In genomic region chr7:34390111-34390833, GRCm38 (mm10) we compare ENCODE assay signal across 8 mouse cellular contexts. TPM values are rescaled to one million over a fixed set of nuclear protein-coding genes. Genes with fewer than 3 reads are reported as not detected.
DNase-seq lines count a peak whose midpoint lies in the region; ATAC-seq and TF ChIP-seq lines count a peak whose summit lies in the region.

No protein-coding gene starts in this region.

- peak; percentile 45 for DNase-seq in kidney, adult 9 months
- no peak for DNase-seq in kidney, postnatal 4 days
- DNase-seq in forebrain, postnatal 0 days = no peak
- DNase-seq in kidney, postnatal 0 days (ENCODE audit: low spot score) = peak; percentile 59
- DNase-seq in T-cell, adult 2 months (ENCODE audit: low spot score) = no peak
- DNase-seq in adrenal gland, adult 2 months = no peak

- H3K4me3 ChIP-seq in bone marrow macrophage, adult 2 months (ENCODE audit: insufficient read depth, low read length) = peak overlapping the region; percentile 85
- peak overlapping the region; percentile 89 for H3K4me3 ChIP-seq in forebrain, postnatal 0 days (ENCODE audit: low read depth, low read length)
- peak overlapping the region; percentile 98 for H3K4me3 ChIP-seq in kidney, postnatal 0 days (replicated peaks; ENCODE audit: low read depth, low read length)
- peak overlapping the region; percentile 98 for H3K4me3 ChIP-seq in neural tube, embryonic 14.5 days (ENCODE audit: low read depth, low read length)

- no peaks in the 10 kb centered on the region for H3K27me3 ChIP-seq in forebrain, postnatal 0 days (ENCODE audit: insufficient read depth, low read length)
- H3K27me3 ChIP-seq in kidney, postnatal 0 days (ENCODE audit: insufficient read depth, low read length) = no peaks in the 10 kb centered on the region
- H3K27me3 ChIP-seq in neural tube, embryonic 14.5 days (ENCODE audit: control insufficient read depth, insufficient read depth, low read length) = no peaks in the 10 kb centered on the region

- H3K4me2 ChIP-seq in forebrain, postnatal 0 days (ENCODE audit: low read depth) = peak overlapping the region; percentile 86
- peak overlapping the region; percentile 85 for H3K4me2 ChIP-seq in kidney, postnatal 0 days (ENCODE audit: low read length)
- H3K4me2 ChIP-seq in neural tube, embryonic 14.5 days (ENCODE audit: low read depth, low read length) = peak overlapping the region; percentile 89

- H3K27ac ChIP-seq in bone marrow macrophage, adult 2 months (ENCODE audit: insufficient read depth, low read depth, low read length) = peak overlapping the region; percentile 89
- H3K27ac ChIP-seq in forebrain, postnatal 0 days (ENCODE audit: low read depth, low read length) = peak overlapping the region; percentile 98
- H3K27ac ChIP-seq in kidney, postnatal 0 days = peak overlapping the region; percentile 98
- H3K27ac ChIP-seq in neural tube, embryonic 14.5 days (ENCODE audit: low read depth, low read length) = peak overlapping the region; percentile 98

- peak overlapping the region; percentile 97 for H3K9ac ChIP-seq in forebrain, postnatal 0 days
- peak overlapping the region; percentile 98 for H3K9ac ChIP-seq in kidney, postnatal 0 days (ENCODE audit: low read depth, low read length)
- H3K9ac ChIP-seq in neural tube, embryonic 14.5 days (replicated peaks; ENCODE audit: low read depth, low read length) = peak overlapping the region; percentile 95

- TF ChIP-seq CTCF in bone marrow macrophage, adult 2 months (IDR thresholded peaks at IDR 0.05; ENCODE audit: low read depth, low read length) = no peak
- no peak for TF ChIP-seq CTCF in forebrain, postnatal 0 days (IDR thresholded peaks at IDR 0.05; ENCODE audit: low read depth)
- no peak for TF ChIP-seq CTCF in kidney, postnatal 0 days (IDR thresholded peaks at IDR 0.05; ENCODE audit: low read depth)

- peaks cover 22% of the 10 kb centered on the region for H3K4me1 ChIP-seq in bone marrow macrophage, adult 2 months (ENCODE audit: control insufficient read depth, insufficient read depth, low read length)
- peaks cover 28% of the 10 kb centered on the region for H3K4me1 ChIP-seq in forebrain, postnatal 0 days (ENCODE audit: insufficient read depth)
- 0 out of 2 replicates have a peak, but pooled peaks cover 12% of the 10 kb centered on the region for H3K4me1 ChIP-seq in kidney, postnatal 0 days (replicated peaks; ENCODE audit: insufficient read depth, low read length)
- H3K4me1 ChIP-seq in neural tube, embryonic 14.5 days (ENCODE audit: control insufficient read depth, insufficient read depth, low read length) = peaks cover 26% of the 10 kb centered on the region

- 11% methylated on average over 18 of the region's 18 CpGs for WGBS in forebrain, postnatal 0 days
- WGBS in kidney, postnatal 0 days = 5% methylated on average over 18 of the region's 18 CpGs
- 11% methylated on average over 18 of the region's 18 CpGs for WGBS in neural tube, embryonic 14.5 days

- no peaks in the 10 kb centered on the region for H3K36me3 ChIP-seq in forebrain, postnatal 0 days (ENCODE audit: insufficient read depth)
- no peaks in the 10 kb centered on the region for H3K36me3 ChIP-seq in kidney, postnatal 0 days (ENCODE audit: insufficient read depth, low read length)
- H3K36me3 ChIP-seq in neural tube, embryonic 14.5 days (ENCODE audit: control insufficient read depth, insufficient read depth, low read length) = no peaks in the 10 kb centered on the region

- ATAC-seq in forebrain, postnatal 0 days = no peak
- ATAC-seq in kidney, postnatal 0 days (replicated peaks; ENCODE audit: low FRiP score, low read depth) = no peak
- no peak for ATAC-seq in neural tube, embryonic 14.5 days (ENCODE audit: low read depth)

- TF ChIP-seq POLR2A in bone marrow macrophage, adult 2 months (IDR thresholded peaks at IDR 0.05; ENCODE audit: borderline replicate concordance, low read depth, low read length) = no peak

- H3K9me3 ChIP-seq in forebrain, postnatal 0 days (ENCODE audit: low read length) = no peaks in the 10 kb centered on the region
- no peaks in the 10 kb centered on the region for H3K9me3 ChIP-seq in kidney, postnatal 0 days (replicated peaks; ENCODE audit: low read length)
- no peaks in the 10 kb centered on the region for H3K9me3 ChIP-seq in neural tube, embryonic 14.5 days (ENCODE audit: control insufficient read depth, low read length)

RNA-seq across cellular contexts. Expression of gene Lsm14a, which starts 2.8 kb away (rescaled TPM):
- polyA plus RNA-seq in bone marrow macrophage, adult 2 months (2012; ENCODE audit: insufficient read depth, insufficient read length, missing spikeins) = 78.6 and 108 TPM in 2 replicates
- 38.5 and 42.1 TPM in 2 replicates for total RNA-seq in forebrain, postnatal 0 days (2014; rRNA removed)
- 32.9 and 45.8 TPM in 2 replicates for polyA plus RNA-seq in forebrain, postnatal 0 days (2015; fragmentation: Nextera tagmentation; extraction: Ambion mirVana)
- 78.7 and 82.0 TPM in 2 replicates for polyA plus RNA-seq in kidney, postnatal 0 days (2015; fragmentation: Nextera tagmentation; extraction: Ambion mirVana)
- polyA plus RNA-seq in neural tube, embryonic 14.5 days (2014; fragmentation: Nextera tagmentation; extraction: Ambion mirVana) = 32.9 and 38.4 TPM in 2 replicates
- 100 to 1,000 TPM; 104 to 134 TPM for total RNA-seq in adrenal gland, adult 2 months (2021)
- 17.9 and 23.5 TPM in 2 replicates for polyA plus RNA-seq in adrenal gland, adult 2 months (2012; rRNA removed)

Comparison
In these comparisons a context has a peak if more than half of its experiments do, and no peak if none do; other contexts are left out.
1. DNase-seq: peak in kidney, adult 9 months (single experiment) and kidney, postnatal 0 days (single experiment); none in kidney, postnatal 4 days (0 of 2), forebrain, postnatal 0 days (single experiment), T-cell, adult 2 months (single experiment) and adrenal gland, adult 2 months (single experiment).
2. Peak in every context shown above with its lines, with median percentiles within 50 percentile points of each other: H3K27ac ChIP-seq, H3K4me3 ChIP-seq, H3K4me2 ChIP-seq and H3K9ac ChIP-seq.